Mouse (Mus musculus): ENCODE data around the gene Uba6.

DNA sequence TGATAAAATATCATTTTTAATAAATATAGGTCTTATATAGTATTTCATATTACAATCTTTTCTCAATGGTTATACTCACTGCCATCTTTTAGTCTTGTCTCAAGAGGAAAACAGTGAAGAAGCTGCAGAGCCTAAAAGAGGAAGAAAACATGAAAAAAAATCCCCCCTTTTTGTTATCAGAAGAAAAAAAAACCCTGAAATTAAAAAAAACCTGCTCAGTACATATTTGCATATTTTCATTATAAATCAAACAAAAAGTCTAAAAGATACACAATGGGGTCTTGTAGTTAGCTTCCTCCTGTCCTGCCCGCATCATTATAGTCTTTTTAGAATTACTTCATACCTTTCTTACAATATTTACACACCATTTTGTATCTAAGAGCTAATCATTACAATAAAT is 43.9 kb downstream of the Uba6 start:
- TF ChIP-seq CTCF (IDR thresholded peaks at IDR 0.05; ENCODE audit: low read depth, low read length) (no peak), POLR2A (IDR thresholded peaks at IDR 0.05; ENCODE audit: insufficient read depth, low read length) (no peak), EP300 (IDR thresholded peaks at IDR 0.05; ENCODE audit: insufficient read depth, low read depth, low read length) (no peak)

All from ES-Bruce4 (cell line).